Mouse (Mus musculus) brain, adult 10 weeks (tissue): Measurements from ENCODE around the gene Ankrd50. TPM values are rescaled to one million over a fixed set of nuclear protein-coding genes. Genes with fewer than 3 reads are reported as not detected.

Experiments
- polyA plus RNA-seq: library from polyadenylated mRNA; stranded (reverse); fragments of 350-450 nt; fragmentation: Illumina TruSeq; extraction: RNeasy Lipid Tissue Mini Kit (QIAGEN cat#74804); gene quantifications from one replicate; pipeline ENCODE4 v1.2.3, GENCODE M21; 2015; ENCODE audit warnings: low read depth, low replicate concordance

Gene Ankrd50
- 29.3 TPM for polyA plus RNA-seq

GRCm38 (mm10) chr3:38484191-38485106, at the start of gene Ankrd50:
TSS of gene Ankrd50 (minus strand) at chr3:38484844.

